Mouse (Mus musculus) MN1 (cell line): ENCODE data around the gene Srd5a1.
A peak's percentile ranks its signal among the peaks of the same experiment; 100 is the strongest.
"Not testable (repeated sequence)": the region's sequence is repeated elsewhere in the genome, so short reads cannot be mapped to it uniquely, and the experiment has no call there.

ENCODE experiments used
- DNase-seq: peaks from one replicate; pipeline ENCODE4 v3.0.0-alpha.2; 2016; ENCODE audit warnings: low spot score

Gene Srd5a1

GRCm38 (mm10) chr13:69624510-69624909 lies 13.3 kb upstream of the Srd5a1 start:
- DNase-seq: no peak

- DNase-seq: no peak
These were observed 12.6 kb upstream of the Srd5a1 start for GRCm38 (mm10) chr13:69623843-69624242.

DNA sequence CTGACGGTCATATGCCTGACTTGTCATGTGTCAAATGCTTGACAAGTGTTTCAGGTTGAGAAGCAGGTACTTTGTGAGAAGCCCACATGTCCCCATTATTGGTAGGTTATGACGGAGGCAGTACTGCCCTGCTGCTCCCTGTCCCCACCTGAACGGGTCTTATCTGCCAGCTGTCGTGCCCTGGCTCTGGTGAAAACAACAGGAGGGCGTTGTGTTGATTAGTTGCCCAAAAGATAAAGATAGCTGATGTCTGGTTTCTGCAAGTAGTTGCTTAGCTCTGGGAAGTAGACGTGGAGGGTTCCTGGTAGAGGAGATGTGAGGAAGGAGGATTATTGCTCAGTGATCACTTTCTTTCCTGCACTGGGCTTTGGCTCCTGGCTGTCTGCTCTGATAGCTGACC lies 5.5 kb upstream of the Srd5a1 start:
- no peak for DNase-seq

DNA sequence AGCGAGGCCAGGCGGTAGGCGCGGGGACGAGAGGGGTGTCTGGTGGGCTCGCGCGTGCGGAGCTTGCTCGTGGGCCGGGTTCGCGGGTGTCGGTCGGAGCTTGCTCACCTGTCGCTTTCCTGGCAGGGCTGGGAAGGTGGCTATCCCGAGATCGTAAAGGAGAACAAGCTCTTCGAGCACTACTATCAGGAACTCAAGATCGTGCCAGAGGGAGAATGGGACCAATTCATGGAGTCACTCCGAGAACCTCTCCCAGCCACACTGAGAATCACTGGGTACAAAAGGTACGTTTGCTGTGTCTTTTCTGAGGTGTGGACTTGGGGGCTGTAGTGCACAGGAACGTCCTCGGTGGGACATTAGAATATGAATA lies 918 bp upstream of the Srd5a1 start:
- no peak for DNase-seq

- peak; percentile 61 for DNase-seq
These were observed 368 bp downstream of the Srd5a1 start for GRCm38 (mm10) chr13:69610751-69611397.

DNA sequence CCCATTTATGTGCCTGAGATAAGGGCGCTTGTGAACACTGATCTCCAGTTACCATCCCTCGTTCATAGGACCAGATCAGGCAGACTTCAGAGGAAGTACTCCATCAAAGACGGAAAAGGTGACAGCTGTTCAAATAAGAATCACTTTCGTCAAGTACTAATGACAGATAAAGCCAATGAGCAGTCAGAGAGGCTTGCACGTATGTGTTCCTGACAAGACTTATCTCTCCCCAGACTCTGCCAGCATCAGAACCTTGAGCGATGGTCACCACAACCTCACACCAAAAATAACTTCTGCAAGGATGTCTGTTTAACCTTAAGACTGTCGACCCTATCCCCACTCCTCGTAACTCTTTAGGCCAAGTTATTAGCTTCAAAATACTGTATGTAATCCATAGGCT lies 2.5 kb downstream of the Srd5a1 start:
- DNase-seq: no peak

DNA sequence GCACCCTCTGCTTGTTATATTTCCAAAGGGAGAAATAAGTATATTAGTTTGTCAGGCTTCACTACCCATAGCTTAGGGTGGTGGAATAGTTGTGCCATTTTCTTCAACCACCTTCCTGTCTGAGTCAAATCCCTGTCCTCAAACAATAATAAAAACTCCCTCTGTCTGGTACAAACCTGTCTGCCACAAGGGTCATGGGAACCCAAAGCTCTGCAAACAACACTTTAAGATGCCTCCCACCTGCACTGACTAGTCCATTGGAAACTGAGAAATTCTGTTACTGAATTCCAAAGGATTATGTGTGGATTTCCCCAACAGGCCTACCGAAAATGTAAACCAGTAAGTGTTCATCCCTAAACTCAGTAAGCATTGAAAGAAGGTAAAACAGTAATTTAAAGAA lies 6.6 kb downstream of the Srd5a1 start:
- DNase-seq: no peak

GRCm38 (mm10) chr13:69601321-69601720 lies 9.9 kb downstream of the Srd5a1 start:
- DNase-seq: no peak

GRCm38 (mm10) chr13:69600863-69601262 lies 10.4 kb downstream of the Srd5a1 start:
- DNase-seq: not testable (repeated sequence)

GRCm38 (mm10) chr13:69598867-69599266 lies 12.4 kb downstream of the Srd5a1 start:
- DNase-seq: no peak

GRCm38 (mm10) chr13:69596515-69596914 lies 14.7 kb downstream of the Srd5a1 start:
- DNase-seq: no peak

DNA sequence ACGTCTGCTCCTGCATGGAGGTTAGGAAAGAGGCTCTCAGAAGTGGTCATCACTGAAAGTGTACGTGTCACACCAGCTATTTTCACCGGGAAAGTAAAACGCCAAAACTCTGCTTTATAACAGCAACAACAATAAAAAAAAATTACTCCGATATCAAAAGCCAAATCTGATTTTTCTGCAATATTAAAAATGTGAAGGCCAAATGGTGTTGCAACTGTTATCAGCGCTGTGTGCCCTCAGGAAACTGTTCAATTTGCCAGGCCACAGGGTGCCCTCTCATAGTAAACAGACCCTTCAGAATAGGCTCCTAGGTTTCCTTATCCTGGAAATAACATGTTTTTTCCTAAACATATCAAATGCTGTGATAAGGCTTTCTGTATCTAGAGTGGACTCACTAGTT lies 15.3 kb downstream of the Srd5a1 start:
- no peak for DNase-seq

GRCm38 (mm10) chr13:69594577-69595256 lies 16.5 kb downstream of the Srd5a1 start:
- no peak for DNase-seq

DNA sequence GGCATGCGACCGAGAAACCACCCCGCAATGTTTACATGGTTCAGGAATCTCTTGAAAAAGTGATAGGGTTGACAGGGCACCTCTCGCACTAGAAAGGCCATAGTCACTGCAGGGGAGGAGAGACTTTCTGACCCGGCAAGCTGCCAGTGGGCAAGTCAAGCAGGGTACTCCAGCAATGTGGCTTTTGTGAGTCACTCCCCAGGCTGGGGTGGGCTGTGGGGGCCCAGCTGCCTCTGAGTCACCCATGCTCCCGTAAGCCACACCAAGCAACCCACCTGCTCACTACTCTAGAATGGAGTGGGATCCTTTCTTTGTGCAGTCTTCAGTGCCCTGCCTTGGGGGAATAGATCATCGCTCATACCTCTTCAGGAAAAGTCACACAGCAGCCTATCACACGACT lies 17.8 kb downstream of the Srd5a1 start:
- no peak for DNase-seq

- DNase-seq: no peak
These were observed 19.0 kb downstream of the Srd5a1 start for GRCm38 (mm10) chr13:69592226-69592625.

- no peak for DNase-seq
These were observed 19.9 kb downstream of the Srd5a1 start for GRCm38 (mm10) chr13:69591338-69591737.

- DNase-seq: peak; percentile 17
These were observed 23.0 kb downstream of the Srd5a1 start for GRCm38 (mm10) chr13:69588263-69588662.

GRCm38 (mm10) chr13:69587849-69588248 lies 23.4 kb downstream of the Srd5a1 start:
- DNase-seq: no peak

- no peak for DNase-seq
These were observed 24.9 kb downstream of the Srd5a1 start for GRCm38 (mm10) chr13:69586337-69586736.

GRCm38 (mm10) chr13:69585828-69586227 lies 25.4 kb downstream of the Srd5a1 start:
- peak; percentile 32 for DNase-seq

- no peak for DNase-seq
These were observed 27.7 kb downstream of the Srd5a1 start for GRCm38 (mm10) chr13:69583591-69583990.

DNA sequence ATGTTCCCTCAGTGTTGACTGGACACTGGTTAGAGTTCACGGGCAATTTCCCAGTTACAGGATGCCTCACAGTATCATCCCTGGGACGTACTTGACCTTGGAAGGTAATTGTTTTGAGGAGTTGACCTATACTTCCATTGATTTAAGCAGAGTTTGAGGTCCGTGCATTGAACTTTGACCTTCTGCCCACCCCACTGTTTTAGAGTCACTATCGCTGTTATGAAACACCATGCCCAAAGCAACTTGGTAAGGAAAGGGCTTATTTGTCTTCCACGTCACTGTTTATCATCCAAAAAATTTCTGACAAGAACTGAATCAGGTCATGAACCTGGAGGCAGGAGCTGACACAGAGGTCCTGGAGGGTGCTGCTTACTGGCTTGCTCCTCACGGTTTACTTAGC lies 28.8 kb downstream of the Srd5a1 start:
- no peak for DNase-seq

GRCm38 (mm10) chr13:69577181-69577834 lies 33.9 kb downstream of the Srd5a1 start:
- no peak for DNase-seq
